Mouse (Mus musculus) megakaryocyte, embryonic 14.5 days (primary cell): Measurements from ENCODE around the gene Rab10. TPM values are rescaled to one million over a fixed set of nuclear protein-coding genes. Genes with fewer than 3 reads are reported as not detected.
"Not testable (repeated sequence)": the region's sequence is repeated elsewhere in the genome, so short reads cannot be mapped to it uniquely, and the experiment has no call there.

ENCODE experiments used
- H3K27me3 ChIP-seq: replicated peaks from 2 replicates; pipeline ENCODE3; 2012; ENCODE audit warnings: inconsistent platforms
- H3K36me3 ChIP-seq: replicated peaks from 2 replicates; pipeline ENCODE3; 2012; ENCODE audit warnings: low read length, inconsistent platforms, mixed read lengths
- H3K4me1 ChIP-seq: 2 replicates; pipeline ENCODE4 v1.6.1; 2012; ENCODE audit warnings: inconsistent platforms
- H3K4me3 ChIP-seq: replicated peaks from 2 replicates; pipeline ENCODE3; 2012; ENCODE audit warnings: moderate library complexity, mild to moderate bottlenecking, inconsistent platforms
- H3K9me3 ChIP-seq: 2 replicates; pipeline ENCODE4 v1.6.1; 2012; ENCODE audit warnings: inconsistent platforms
- FLI1 ChIP-seq: IDR thresholded peaks from 2 replicates; pipeline ENCODE4 v1.6.1; 2012; ENCODE audit warnings: low read length, inconsistent platforms, mixed read lengths
- GATA1 ChIP-seq: IDR thresholded peaks from 3 replicates; pipeline ENCODE4 v1.6.1; 2012; ENCODE audit warnings: mixed read lengths, low read length, inconsistent platforms, borderline replicate concordance
- polyA plus RNA-seq: library from polyadenylated mRNA; stranded (reverse); fragments of >175 nt; gene quantifications from 2 replicates; pipeline ENCODE4 v1.2.3, GENCODE M21; 2012; ENCODE audit warnings: low replicate concordance; ENCODE audit not compliant: insufficient read depth

Rab10 gene
- polyA plus RNA-seq, 1 experiment, result 44.4 TPM

GRCm38 (mm10) chr12:3305238-3305637, 4.5 kb downstream of the Rab10 start:
- Histone ChIP-seq H3K4me1 (peaks cover 51% of the 10 kb centered on the region), H3K27me3 (no peaks in the 10 kb centered on the region), H3K36me3 (peaks cover 38% of the 10 kb centered on the region), H3K9me3 (no peaks in the 10 kb centered on the region), H3K4me3 (no peak overlapping the region)
- TF ChIP-seq GATA1 (no peak), FLI1 (no peak)

DNA sequence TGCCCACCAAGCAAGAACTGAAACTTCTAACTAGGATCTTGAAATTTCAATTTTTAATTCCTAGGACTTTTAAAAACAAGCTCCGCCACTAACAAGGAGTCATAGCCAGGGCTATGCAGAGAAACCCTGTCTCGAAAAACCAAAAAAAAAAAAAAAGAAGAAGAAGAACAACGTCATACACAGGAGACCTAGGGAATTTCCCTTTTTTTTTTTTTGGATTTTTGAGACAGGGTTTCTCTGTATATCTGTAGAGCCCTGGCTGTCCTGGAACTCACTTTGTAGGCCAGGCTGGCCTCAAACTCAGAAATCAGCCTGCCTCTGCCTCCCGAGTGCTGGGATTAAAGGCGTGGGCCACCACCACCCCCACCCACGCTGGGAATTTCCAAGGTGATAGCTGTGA, 12.1 kb downstream of the Rab10 start:
- not testable (repeated sequence) for H3K9me3 ChIP-seq, H3K4me3 ChIP-seq, H3K27me3 ChIP-seq
- peaks cover 53% of the 10 kb centered on the region for H3K4me1 ChIP-seq
- H3K36me3 ChIP-seq, result peaks cover 54% of the 10 kb centered on the region

DNA sequence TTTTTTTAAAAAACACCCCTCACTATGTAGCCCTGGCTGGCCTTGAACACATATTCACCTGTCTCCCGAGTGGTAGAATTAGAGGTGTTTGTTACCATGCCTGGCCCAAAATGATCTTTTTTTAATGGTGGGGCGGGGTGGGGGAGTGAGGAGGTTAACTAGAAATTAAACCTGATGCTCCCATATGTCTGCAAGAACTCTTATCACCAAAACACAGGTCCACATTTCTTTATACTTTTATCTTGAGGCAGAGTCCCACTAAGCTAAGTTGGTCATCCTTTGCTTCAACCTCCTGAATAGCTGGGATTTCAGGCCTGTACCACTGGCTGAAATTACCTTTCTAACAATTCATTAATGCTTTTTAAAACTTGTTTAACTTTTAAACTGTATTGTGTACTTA, 13.7 kb downstream of the Rab10 start:
- Histone ChIP-seq H3K4me3 (no peak overlapping the region), H3K36me3 (peaks cover 52% of the 10 kb centered on the region), H3K9me3 (no peaks in the 10 kb centered on the region), H3K4me1 (peaks cover 58% of the 10 kb centered on the region), H3K27me3 (no peaks in the 10 kb centered on the region)
- no peak for TF ChIP-seq GATA1
- TF ChIP-seq FLI1, result no peak

GRCm38 (mm10) chr12:3291849-3292248, 17.9 kb downstream of the Rab10 start:
- TF ChIP-seq FLI1, result no peak
- Histone ChIP-seq H3K4me3 (no peak overlapping the region), H3K9me3 (no peaks in the 10 kb centered on the region), H3K4me1 (peaks cover 52% of the 10 kb centered on the region), H3K36me3 (peaks cover 50% of the 10 kb centered on the region), H3K27me3 (no peaks in the 10 kb centered on the region)

- H3K27me3 ChIP-seq, result no peaks in the 10 kb centered on the region
- H3K4me3 ChIP-seq, result peak overlapping the region; percentile 57
- H3K36me3 ChIP-seq, result peaks cover 47% of the 10 kb centered on the region
- H3K4me1 ChIP-seq, result peaks cover 50% of the 10 kb centered on the region
- no peak for TF ChIP-seq GATA1
- TF ChIP-seq FLI1, result no peak
- H3K9me3 ChIP-seq, result no peaks in the 10 kb centered on the region
These were observed 18.7 kb downstream of the Rab10 start for GRCm38 (mm10) chr12:3291038-3291437.

- H3K9me3 ChIP-seq, result no peaks in the 10 kb centered on the region
- TF ChIP-seq FLI1 (no peak), GATA1 (no peak)
- H3K4me1 ChIP-seq, result peaks cover 58% of the 10 kb centered on the region
- H3K27me3 ChIP-seq, result no peaks in the 10 kb centered on the region
- H3K36me3 ChIP-seq, result peaks cover 37% of the 10 kb centered on the region
- H3K4me3 ChIP-seq, result no peak overlapping the region
These were observed 21.3 kb downstream of the Rab10 start for GRCm38 (mm10) chr12:3288440-3288839.

GRCm38 (mm10) chr12:3285919-3286318, 23.9 kb downstream of the Rab10 start:
- no peaks in the 10 kb centered on the region for H3K27me3 ChIP-seq
- H3K4me3 ChIP-seq, result no peak overlapping the region
- H3K4me1 ChIP-seq, result peaks cover 64% of the 10 kb centered on the region
- TF ChIP-seq GATA1, result no peak
- no peak for TF ChIP-seq FLI1
- H3K9me3 ChIP-seq, result no peaks in the 10 kb centered on the region
- H3K36me3 ChIP-seq, result peaks cover 26% of the 10 kb centered on the region

DNA sequence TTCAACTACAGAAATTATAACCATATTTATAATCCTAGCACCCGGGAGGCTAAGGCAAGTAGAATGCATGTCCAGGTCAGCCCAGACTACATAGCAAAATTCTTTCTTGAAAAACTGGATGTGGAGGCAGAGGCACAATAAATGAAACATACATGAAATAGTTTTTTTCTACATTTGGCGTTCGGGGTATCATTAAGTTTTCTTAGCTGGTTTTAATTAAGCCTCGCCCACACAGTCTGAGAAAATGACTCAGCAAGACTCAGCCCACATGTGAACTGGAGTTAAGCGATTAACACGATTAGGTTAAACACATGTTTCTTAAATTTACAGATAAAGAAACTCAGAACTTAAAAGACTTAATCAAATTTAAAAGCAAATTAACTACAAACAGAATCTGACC, 24.4 kb downstream of the Rab10 start:
- no peak for TF ChIP-seq GATA1
- TF ChIP-seq FLI1, result no peak
- H3K9me3 ChIP-seq, result no peaks in the 10 kb centered on the region
- no peaks in the 10 kb centered on the region for H3K27me3 ChIP-seq
- H3K4me3 ChIP-seq, result peak overlapping the region; percentile 78
- H3K4me1 ChIP-seq, result peaks cover 66% of the 10 kb centered on the region
- peaks cover 21% of the 10 kb centered on the region for H3K36me3 ChIP-seq

DNA sequence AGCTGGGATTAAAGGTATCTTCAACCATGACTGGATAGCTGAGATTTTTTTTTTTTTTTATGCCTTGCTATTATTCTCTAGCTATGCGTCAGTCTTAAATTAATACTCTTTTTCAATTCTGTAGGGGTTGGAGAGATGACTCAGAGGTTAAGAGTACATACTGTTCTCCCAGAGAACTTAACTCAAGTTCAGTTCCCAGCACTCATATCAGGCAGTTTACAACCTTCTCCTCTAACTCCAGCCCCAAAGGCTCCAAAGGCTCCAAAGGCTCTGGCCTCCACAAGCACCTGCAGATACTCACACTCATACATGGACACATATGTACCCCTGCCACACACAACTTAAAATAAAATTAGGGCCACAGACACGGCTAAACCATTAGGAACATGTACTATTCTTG, 25.3 kb downstream of the Rab10 start:
- no peaks in the 10 kb centered on the region for H3K27me3 ChIP-seq
- peaks cover 75% of the 10 kb centered on the region for H3K4me1 ChIP-seq
- H3K4me3 ChIP-seq, result peak overlapping the region; percentile 28
- H3K9me3 ChIP-seq, result no peaks in the 10 kb centered on the region
- peaks cover 21% of the 10 kb centered on the region for H3K36me3 ChIP-seq
- TF ChIP-seq FLI1, result no peak
- no peak for TF ChIP-seq GATA1

- H3K36me3 ChIP-seq, result peaks cover 22% of the 10 kb centered on the region
These were observed 25.8 kb downstream of the Rab10 start for GRCm38 (mm10) chr12:3283829-3284440.

DNA sequence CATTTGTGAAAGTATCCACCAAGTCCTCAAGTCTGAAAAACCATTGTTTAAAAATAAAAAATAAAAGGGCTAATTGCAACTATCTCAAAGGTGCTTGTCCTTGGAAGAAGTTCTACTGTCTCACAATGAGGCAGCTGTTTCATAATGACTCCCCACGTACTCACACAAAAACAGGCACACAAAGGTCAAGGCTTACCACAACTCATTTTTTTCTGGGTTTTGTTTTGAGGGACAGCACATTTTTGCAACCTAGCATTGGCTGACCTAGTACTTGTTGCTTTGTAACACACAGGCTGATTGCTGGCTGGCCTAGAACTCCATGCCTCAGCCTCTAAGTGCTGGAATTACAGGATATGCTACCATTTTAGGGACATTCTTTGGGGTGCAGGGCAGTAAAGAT, 26.8 kb downstream of the Rab10 start:
- TF ChIP-seq GATA1 (no peak), FLI1 (no peak)
- Histone ChIP-seq H3K9me3 (no peaks in the 10 kb centered on the region), H3K36me3 (peaks cover 14% of the 10 kb centered on the region), H3K4me3 (peak overlapping the region; percentile 79), H3K27me3 (no peaks in the 10 kb centered on the region), H3K4me1 (peaks cover 80% of the 10 kb centered on the region)

More at GRCm38 (mm10) chr12:3283829-3284440, 25.8 kb downstream of the Rab10 start:
- H3K9me3 ChIP-seq, result no peaks in the 10 kb centered on the region
- TF ChIP-seq GATA1 (no peak), FLI1 (no peak)
- peak overlapping the region; percentile 35 for H3K4me3 ChIP-seq
- H3K27me3 ChIP-seq, result no peaks in the 10 kb centered on the region
- peaks cover 80% of the 10 kb centered on the region for H3K4me1 ChIP-seq
